Mouse (Mus musculus) adrenal gland, postnatal 4 days (tissue): ENCODE data around the gene Setd4. TPM values are rescaled to one million over a fixed set of nuclear protein-coding genes. Genes with fewer than 3 reads are reported as not detected.

Experiments
- DNase-seq, 2 experiments: peaks; one replicate each; pipeline ENCODE4 v3.0.0; 2021 to 2022; ENCODE audit warnings: low spot score in 2 of 2, mixed read lengths in 2 of 2
- total RNA-seq, 2 experiments: library from RNA; stranded (reverse); gene quantifications; 2 replicates each; pipeline ENCODE4 v1.2.3; 2021

The Setd4 gene
- total RNA-seq, 2 experiments from 2014 or later: 11.0 to 11.1 TPM

DNA sequence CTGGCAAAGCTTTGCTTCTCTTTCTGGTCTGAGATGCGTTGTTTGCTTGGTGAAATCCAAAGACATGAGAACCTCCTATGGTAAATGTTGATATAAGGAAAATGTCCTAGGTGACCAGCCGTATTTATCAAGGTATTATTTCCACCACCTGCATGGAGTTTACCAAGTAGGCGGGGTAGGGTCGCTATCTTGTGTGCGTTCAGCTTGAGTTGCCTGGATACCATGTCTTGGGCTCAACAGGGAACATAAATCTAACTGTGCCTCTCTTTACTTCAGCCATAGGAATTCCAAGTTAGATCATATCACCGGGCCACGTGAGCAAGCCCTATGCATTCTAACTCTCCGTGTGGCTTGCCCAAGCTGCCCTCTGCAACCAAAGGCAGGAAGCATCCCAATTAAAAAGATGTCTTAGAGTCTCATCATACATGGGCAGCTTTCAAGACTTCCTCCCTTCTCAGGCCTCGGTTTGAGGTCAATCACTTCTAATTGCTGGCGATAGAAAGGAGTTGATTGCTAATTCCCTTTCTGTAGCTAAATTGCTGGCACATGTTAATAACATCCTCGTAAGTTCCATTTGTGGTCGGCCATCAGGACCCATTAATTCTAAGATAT lies 57.4 kb downstream of the Setd4 start:
- no peak for DNase-seq

DNA sequence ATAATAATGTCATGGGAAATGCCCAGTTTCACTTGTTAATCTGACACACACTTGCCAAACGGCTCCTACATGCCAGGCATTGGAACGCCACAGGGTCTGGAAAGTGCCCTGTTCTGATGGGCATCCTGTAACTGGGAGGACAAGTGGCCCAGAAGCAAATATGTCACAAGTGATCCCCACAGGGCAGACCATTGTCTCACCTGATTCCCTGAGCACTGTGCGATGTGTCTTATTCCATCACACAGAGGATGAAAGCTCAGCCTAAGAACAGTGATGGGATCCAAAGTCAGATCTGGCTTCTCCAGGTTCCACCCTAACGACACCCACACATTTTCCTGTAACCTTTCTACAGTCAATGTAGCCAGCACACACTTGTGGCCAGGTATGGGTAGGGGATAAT lies 58.9 kb downstream of the Setd4 start:
- no peak for DNase-seq

DNA sequence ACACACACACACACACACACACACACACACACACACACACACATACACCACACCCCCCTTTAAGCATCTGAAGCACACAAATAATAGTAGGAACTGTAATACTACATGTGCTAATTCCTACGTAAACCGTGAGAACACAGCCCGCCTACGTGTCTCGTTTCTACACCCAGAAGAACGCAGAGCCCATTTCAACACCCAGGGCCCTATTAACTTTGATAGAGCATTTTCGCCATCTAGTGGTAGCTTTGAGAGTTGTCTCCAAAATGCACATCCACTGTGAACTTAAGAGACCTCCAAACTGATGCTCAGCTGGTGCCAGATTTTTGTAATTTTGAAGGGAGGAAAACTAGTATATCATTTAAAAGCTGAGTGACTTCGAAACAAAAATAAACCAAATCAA lies 60.2 kb downstream of the Setd4 start:
- DNase-seq: peak in 1 of 2 experiments; percentile 15

DNA sequence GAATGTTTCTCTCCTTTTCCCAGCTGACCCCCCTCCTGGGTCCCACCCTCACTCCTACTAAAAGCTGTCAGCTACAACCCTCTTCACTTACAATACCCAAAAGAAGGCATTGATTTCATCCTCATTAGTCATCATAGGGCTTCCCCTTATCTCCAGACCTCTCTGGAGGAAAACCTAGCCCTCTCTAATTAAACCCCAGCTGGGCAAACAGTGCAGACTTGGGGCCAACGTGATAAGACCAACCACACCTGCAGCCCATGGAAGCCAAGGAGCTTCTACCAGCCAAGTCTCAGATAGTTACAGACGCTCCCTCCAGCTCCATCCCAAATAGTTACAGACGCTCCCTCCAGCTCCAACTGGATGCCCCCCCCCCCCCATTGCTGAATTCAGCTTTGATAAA lies 64.0 kb downstream of the Setd4 start:
- DNase-seq: no peak

DNA sequence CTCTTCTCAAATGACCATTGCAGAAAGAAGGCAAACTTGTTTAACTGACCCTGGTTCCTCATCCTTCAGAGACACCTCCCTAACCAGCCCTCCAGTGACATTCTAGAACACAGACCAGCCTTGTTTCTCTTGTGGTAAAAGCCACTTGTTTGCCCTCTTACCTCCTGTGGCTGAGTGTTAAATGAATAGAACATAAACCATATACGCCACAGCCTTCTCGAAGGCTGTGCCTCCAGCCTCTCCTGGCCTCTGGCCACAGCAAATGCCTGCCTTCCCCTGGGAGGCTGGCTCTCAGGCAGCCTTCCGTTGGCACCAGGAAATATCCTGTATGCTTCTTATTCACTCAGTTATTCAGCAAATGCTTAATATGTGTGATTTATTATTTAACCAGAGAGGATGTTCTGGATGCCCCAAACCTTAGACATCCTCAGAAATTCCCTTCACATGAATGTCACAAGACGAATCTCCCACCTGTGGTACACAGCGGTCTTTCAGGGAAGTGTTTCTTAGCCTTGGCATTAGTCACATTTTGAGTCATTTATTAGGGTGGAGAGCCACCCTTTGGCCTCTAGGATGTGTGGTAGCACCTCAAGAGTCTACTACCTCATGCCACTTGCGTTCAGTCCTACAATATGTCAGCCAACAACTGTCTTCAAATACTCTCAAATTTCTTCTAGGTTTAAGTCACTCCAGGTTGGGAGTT lies 68.6 kb downstream of the Setd4 start:
- DNase-seq: no peak

Other genes starting within 250 kb of the Setd4 start
- 10 to 100 TPM; 69.3 to 79.6 TPM for gene Cbr1, start 1.8 kb upstream of the Setd4 start, total RNA-seq
- 1 to 10 TPM; 2.9 to 4.6 TPM for gene Gm5678, start 24.0 kb upstream of the Setd4 start, total RNA-seq
- gene Cbr3, start 79.2 kb upstream of the Setd4 start, total RNA-seq: 1 to 10 TPM; 4.3 TPM
- gene Dop1b, start 107.8 kb upstream of the Setd4 start, total RNA-seq: 10 to 100 TPM; 27.6 to 34.0 TPM
- 10 to 100 TPM; 38.9 to 40.2 TPM for gene Morc3, start 228.1 kb upstream of the Setd4 start, total RNA-seq